Mouse (Mus musculus) thymus, adult 18-20 months (tissue): Measurements from ENCODE around the gene Slc15a5.
"Not testable (repeated sequence)": the region's sequence is repeated elsewhere in the genome, so short reads cannot be mapped to it uniquely, and the experiment has no call there.

Experiments used
- DNase-seq, 2 experiments: peaks; one replicate each; pipeline ENCODE4 v3.0.0; 2022; ENCODE audit warnings: mixed read lengths in 2 of 2

The Slc15a5 gene

GRCm38 (mm10) chr6:138079816-138080215, at the start of gene Slc15a5:
TSS of gene Slc15a5 (minus strand) at chr6:138079916.
- no peak for DNase-seq

- DNase-seq = no peak
Observed at GRCm38 (mm10) chr6:138128392-138129335, 48.9 kb upstream of the Slc15a5 start.

- no peak for DNase-seq
Observed at GRCm38 (mm10) chr6:138117496-138117895, 37.8 kb upstream of the Slc15a5 start.

DNA sequence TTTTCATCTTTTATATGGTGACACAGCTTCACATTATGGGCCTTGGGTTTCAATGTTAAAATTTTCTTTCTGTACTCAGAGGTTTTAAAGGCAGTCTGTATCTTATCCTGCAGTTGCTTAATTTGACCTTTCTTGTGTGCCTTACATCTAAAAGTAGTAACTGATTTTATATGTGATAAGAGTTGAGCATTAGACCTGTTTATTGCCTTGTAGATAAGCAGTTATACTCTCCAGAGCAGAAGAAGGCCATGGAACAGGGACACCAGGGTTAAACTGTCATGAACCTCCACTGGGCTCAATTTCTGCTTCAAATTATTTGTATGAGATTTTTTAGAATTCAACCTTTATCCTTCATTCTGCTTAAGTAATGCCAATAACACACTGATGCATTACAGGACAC, 24.8 kb upstream of the Slc15a5 start:
- DNase-seq = no peak

DNA sequence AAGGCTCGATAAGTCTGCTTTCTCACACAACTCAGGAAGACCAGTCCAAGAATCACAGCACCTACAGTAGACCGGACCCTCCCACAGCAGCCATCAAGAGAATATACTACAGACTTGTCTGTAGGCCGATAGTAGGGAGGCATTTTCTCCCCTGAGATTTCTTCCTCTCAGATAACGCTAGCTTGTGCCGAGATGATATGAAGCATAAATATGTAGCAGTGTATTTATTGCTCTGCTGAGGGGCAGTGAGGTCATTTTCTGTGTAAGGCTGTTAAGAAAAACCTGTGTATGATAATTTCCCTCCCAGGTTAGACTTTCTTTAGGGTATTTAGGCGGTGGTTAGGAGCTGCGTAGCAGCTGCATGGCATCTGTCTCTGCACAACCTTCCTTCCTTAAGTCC, 23.2 kb upstream of the Slc15a5 start:
- no peak for DNase-seq

DNA sequence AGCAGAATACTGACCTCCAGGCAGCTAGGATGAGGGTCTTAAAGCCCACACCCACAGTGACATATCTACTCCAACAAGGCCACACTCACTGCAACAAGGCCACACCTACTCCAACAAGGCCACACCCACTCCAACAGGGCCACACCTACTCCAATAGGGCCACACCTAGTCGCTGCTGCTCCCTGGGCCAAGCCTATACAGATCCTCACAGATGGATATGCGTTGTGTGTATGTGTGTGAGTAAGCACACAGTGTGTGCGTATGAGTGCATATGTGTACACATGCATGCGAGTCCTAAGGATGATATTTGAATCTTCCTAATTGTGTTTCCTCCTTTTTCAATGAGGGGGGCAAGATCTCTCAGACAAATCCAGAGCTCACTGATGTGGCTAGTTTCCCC, 22.1 kb upstream of the Slc15a5 start:
- no peak for DNase-seq

- DNase-seq = no peak
Observed at GRCm38 (mm10) chr6:138099646-138100045, 19.9 kb upstream of the Slc15a5 start.

DNA sequence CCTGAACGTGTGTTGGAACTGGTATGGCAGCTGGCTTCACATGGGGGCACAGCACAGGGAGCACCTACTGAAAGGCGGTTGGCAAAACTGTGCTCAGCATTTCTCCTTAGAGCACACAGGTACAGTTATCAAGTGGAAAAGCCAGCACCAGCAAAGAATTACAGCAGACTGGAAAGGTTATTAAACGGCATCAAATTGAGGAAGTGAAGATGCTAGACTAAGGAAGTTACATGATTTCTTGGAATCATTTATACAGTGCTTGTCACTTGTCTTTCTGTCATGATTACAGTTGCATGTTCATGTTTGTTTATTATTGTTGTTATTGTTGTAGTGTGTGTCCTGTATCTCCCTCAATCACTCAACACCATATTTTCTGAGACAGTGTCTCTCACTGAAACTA, 15.3 kb upstream of the Slc15a5 start:
- no peak for DNase-seq

GRCm38 (mm10) chr6:138092432-138092831, 12.7 kb upstream of the Slc15a5 start:
- no peak for DNase-seq

DNA sequence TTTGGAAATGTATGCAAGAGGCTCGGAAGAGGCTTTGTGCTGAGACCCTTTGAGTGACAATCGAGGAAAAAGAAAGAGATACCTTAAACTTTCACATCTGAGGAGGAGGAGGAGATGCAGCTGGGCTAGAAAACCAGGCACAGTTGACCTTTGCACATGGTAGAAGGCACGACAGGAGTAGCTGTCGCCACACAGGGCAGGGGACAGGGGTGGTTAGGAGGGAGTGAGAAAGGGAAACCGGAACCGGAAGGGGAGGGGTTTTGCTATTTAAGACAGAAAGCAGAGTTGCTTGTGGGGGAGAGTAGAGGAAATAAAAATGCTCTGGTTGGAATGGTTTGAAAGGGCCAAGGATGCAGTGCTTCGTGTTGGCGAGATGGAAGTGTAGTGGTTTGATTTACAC, 9.4 kb upstream of the Slc15a5 start:
- no peak for DNase-seq

DNA sequence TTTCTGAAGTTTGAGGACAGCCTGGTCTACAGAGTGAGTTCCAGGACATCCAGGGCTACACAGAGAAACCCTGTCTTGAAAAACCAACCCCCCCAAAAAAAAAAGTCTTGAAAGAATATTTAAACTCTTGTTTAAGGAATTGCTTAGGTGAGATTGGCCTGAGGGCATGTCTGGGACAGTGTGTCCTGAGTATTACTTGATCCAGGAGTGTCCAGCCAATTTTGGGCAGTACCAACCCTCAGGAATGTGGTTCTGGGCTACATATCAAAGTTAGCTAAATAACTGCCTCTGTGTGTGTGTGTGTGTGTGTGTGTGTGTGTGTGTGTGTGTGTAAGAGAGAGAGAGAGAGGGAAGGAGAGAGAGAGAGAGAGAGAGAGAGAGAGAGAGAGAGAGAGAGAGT, 6.7 kb upstream of the Slc15a5 start:
- DNase-seq = not testable (repeated sequence)

GRCm38 (mm10) chr6:138080778-138081549, 1.2 kb upstream of the Slc15a5 start:
- no peak for DNase-seq

- no peak for DNase-seq
Observed at GRCm38 (mm10) chr6:138077681-138078439, 1.9 kb downstream of the Slc15a5 start.

GRCm38 (mm10) chr6:138075723-138076122, 4.0 kb downstream of the Slc15a5 start:
- no peak for DNase-seq

- no peak for DNase-seq
Observed at GRCm38 (mm10) chr6:138073540-138073939, 6.2 kb downstream of the Slc15a5 start.

- DNase-seq = no peak
Observed at GRCm38 (mm10) chr6:138072963-138073339, 6.8 kb downstream of the Slc15a5 start.

GRCm38 (mm10) chr6:138072110-138072962, 7.4 kb downstream of the Slc15a5 start:
- no peak for DNase-seq

DNA sequence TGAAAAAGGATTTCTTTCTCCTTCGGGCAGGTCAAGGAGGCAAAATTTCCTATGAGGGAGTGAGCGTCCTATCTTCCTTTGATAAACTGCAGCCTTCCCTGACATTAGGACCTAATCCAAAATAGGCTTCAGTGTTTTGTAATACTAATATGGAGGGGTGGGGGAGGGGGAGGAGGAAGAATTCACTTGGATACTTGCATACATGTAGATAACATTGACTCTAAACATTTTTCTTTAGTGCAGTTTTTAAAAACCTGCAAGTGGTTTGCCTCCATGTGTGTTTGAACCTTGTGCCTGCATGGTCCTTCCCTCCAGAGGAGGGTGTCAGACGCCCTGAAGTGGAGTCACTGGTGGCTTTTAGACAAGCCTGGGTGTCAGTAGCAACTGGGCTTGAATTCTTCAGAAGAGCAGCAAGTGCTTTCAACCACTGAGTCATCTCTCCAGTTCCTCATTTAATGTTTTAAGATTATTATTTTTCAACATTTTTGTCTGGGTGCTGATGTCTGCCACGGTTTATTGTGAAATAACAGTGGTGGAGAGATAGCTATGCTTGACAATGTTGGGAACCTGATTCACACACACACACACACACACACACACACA, 8.1 kb downstream of the Slc15a5 start:
- no peak for DNase-seq

DNA sequence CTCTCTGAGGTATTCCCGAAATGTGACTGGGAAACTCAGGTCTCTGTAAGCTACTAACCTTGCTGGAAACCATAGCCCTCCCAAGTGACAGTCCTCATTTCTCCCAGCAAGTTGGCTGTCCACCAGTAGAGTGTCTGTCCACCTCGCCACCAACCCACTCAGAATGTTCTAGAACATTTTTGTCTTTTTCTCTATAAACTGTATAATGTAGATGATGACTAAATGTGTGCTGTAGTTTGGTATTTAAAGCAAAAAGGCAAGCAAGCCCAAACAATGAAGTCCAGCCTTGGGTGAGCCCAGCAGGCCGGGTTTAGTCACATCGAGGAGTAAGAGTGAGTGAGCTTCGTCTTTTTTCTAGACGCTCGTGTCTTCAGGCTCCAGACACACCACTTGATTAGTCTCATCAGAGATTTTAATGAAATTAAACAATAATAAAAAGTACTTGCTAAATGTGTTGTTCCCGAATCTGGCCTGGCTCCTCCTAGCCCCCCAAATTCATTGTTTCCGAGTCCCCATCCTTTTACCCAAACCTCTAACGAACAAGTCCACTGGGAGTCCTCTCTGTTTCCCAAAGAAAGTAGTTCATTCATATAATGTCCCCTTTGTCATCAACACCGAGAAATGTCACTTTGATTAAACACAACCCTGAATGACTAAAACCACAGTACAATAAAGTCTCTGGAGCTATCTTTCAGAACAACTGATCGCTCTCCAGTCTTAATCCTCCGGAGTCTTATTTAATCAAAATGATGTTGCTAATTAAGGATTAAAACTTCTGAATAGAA, 8.8 kb downstream of the Slc15a5 start:
- DNase-seq = no peak

DNA sequence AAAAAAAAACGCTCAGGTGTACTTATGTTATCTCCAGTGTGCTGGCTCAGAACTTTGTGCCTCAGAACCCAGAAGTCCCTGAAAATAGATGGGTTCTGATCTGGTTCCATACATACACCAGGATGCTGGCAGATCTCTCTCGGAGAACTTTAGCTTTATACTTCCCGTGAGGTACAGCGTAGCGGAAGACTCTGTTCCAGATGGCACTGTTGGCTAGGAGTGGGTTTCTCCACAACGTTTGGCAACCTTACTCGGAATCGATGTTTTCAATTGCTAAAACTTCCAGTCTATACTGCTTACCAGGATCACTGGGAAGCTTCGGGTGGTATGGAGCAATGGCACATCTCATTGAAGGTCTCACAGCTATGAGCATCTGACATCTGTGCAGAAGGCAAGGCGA, 9.8 kb downstream of the Slc15a5 start:
- no peak for DNase-seq

DNA sequence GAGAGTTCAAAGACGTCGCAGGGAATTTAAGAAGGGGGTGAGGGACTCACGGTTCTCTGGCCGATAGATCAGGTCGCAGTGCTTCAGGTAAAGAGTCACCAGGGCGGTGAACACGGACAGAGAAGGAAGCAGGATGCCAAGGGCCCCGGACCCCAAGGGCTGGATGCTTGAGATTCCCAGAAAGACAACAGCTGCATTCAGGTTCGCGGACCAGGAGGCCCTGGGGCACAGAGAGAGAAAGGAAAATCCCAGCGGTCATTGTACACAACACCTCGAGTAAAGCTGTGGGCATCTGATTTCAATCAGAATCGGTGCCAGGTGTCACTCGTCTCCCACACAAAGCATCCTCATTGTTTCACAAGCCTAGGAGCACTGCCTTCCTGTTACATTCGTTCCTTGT, 24.1 kb downstream of the Slc15a5 start:
- no peak for DNase-seq
